Mouse (Mus musculus) testis, postnatal 14 days (tissue): Measurements from ENCODE around the gene Vmn2r4.
"Not testable (repeated sequence)": the region's sequence is repeated elsewhere in the genome, so short reads cannot be mapped to it uniquely, and the experiment has no call there.

Experiments
- DNase-seq: peaks from one replicate; pipeline ENCODE4 v3.0.0; 2021; ENCODE audit warnings: low spot score

The Vmn2r4 gene

DNA sequence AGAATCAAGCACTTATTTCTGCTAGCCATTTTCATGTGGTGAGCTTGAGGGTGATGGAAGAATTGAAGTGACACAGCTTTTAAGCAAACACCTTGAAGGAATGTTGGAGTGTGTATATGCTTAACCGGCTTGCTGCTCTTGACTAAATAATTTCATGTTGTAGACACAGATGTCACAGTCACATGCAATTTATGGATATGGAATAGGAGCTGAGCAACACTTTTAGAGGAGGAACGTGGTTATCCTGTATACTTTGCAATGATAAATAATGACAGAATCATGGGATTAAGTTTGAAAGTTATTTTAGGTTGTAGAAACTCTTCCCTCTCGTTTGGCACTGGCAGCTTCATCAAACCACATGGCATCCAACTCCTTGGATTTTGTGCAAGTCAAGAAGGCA lies at the start of gene Vmn2r4:
Gene Vmn2r4 (minus strand): TSS at position 101 of the 400 bp plus-strand sequence.
- not testable (repeated sequence) for DNase-seq

DNA sequence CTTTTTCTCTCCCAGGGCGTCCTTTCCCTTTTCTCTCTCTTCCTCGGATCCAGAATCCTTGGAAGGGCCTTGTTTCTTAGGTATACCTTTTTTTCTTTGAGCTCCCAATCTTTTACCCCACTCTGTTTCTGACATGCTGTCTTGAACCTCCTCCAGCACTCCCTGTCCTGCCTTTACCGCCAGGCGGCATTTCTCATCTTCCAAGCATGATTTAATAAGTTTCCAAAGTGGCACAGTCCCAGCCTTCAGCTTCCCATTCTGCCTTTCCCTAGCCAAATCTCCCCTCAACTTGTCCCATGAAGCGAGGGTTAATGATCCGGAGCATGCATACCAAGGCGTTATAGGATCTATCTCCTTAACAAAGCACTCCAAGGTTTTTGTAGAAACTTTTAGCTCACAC lies 19.1 kb upstream of the Vmn2r4 start:
- DNase-seq, result not testable (repeated sequence)

DNA sequence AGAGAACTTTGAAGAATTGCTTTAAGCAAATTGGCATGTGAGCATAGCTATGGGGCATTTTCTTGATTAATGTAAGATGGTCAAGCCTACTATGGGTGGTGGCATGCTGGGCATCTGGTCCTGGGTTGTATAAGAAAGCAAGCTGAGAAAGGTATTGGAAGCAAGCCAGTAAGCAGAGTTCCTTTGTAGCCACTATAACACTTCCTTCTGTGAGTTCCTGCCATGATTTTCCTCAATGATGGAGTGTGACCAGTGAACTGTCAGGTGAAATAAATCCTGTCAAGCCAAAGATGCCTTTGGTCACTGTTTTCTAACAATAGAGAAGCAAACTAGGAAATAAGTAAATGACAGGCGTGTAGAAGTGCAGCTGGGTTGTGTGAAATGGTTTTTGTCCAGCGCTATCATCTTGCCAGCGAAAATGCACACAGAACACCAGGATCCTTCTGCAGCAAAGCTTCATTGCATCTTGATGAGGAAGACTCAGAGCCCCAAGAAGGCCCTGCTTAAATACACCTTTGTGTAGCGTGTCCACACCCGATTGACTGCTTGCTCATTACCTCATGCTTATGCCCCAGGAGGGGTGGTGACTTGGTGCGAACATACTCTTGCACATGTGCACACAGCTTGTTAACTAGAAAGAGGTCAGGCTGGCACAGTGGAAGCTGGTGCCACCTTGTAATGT lies 13.1 kb upstream of the Vmn2r4 start:
- not testable (repeated sequence) for DNase-seq

DNA sequence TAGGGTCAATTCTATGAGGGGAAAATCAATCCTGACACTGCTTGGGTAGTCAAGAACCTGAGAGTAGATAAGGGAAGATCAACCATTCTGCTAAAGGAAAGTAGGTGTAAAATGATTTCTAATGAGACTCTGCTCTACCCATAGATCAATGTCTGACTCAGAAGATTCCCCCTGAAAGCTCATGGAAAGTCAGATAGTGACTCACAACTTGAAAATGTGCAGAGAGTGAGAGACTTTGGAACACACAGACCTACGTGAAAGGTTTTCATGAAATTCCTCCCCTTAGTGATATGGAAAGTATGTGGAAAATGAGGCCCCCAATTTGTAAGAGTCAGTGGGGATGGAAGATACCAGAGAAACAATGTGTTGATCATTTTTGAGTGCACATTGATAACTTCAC lies 7.0 kb upstream of the Vmn2r4 start:
- DNase-seq, result not testable (repeated sequence)

DNA sequence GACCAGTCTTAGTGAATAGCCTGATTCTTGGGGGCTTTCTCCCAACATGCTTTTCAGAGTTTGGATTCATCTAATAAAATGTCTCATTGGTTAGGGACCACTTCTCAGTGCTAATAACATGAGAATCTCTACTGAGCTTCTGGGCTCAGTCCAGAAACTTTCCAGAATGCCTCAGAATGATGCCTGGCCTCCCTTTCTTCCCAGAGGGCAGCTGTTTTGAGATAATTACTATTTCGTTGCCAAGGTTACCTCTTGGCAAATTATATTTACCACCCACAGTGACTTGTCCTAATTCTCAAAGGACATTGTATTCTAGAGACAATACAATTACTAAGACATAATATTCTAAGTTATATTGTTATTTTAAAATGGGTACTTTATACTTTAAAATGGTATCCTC lies 2.3 kb upstream of the Vmn2r4 start:
- not testable (repeated sequence) for DNase-seq

DNA sequence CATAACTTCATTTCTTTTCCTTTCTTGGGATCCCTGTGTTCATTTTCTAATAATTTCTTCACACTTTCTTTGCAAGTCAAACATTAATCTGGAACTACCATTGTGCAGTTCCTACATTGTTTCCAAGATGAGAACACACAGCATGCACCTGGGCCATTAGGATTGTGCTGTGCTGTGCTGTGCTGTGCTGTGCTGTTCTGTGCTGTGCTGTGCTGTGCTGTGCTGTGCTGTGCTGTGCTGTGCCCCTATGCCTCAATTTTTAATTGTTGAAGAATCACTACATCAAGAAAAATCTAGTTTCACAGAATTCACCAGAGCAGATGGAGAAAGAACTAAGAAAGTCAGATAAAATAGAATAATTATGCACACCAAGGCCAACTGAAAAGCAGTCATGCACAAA lies 915 bp downstream of the Vmn2r4 start:
- not testable (repeated sequence) for DNase-seq

DNA sequence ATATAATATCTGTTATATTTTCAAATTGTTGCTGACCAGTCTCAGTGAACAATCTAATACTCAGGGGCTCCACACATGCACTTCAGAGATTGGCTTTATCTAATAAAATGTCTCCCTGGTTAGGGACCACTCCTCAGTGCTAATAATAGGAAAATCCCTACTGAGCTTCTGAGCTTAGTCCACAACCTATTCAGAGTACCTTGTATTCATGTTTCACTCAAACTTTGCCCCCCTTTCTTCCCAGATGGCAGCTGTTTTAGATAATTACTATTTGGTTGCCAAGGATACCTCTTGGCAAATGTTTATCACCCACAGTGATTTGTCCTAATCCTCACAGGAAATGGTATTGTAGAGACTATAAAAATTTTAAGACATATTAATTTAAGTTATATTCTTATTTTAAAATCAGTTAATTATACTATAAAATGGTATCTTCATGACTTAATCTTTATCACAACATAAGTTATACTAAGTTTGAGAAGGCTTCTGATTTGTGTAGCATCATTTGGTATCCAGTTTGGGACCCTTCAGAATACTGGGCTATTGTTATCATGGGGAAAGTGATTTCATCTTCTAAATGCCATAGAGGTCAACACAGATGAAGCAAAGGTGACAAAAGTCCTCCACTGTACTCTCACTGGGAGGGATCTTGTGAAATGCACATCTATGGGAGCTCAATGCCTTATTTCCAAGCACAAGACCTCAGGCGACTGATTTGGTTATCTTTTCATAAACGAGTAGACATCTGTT lies 55.7 kb downstream of the Vmn2r4 start:
- no peak for DNase-seq
